Mouse (Mus musculus): ENCODE results near the gene Ovch2.
A peak's percentile ranks its signal among the peaks of the same experiment; 100 is the strongest.
"Not testable (repeated sequence)": the region's sequence is repeated elsewhere in the genome, so short reads cannot be mapped to it uniquely, and the experiment has no call there.

Ovch2 gene

DNA sequence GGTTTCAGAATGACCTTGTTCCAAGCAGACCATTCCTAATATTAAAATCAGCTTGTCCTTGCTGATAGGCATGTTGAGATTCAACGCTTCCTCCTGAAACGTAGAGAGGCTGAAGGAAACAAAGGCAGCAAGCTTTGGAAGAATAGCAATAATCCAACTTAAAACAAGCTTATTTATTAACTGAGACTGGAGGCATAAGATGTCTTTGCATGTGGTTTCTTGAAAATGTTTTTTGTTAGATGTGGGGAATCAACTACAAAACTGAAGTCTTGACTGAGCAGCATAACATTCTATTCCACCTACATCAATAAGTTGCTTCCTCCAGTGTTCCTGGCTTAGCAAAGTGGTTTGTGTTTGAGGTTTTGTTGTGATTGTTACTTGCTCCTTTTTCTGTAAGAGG lies at the start of gene Ovch2:
Gene Ovch2, minus strand, starts transcription at position 101 of the 400 bp plus-strand sequence.
- no peak for DNase-seq

DNA sequence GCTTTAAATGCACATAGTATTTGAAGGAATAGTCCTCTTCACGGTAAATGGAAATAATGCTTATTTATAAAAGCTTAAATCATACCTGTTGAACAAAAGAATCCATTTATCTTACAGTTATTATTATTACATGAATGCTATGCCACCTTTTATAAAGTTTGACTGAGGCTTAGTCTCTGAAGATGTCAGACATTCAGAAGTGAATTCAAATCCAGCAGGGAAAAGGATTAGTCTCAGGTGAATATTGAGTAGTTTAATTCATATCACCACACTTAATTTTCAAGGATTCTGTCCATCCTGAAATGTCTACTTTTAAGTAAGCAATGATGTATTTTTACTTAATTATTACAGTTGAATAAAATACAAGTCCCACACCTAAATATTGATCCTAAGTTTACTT lies 46.4 kb upstream of the Ovch2 start, which contains the start of gene Olfr470:
Gene Olfr470, minus strand, starts transcription at position 101 of the 400 bp plus-strand sequence.
- not testable (repeated sequence) for DNase-seq

DNA sequence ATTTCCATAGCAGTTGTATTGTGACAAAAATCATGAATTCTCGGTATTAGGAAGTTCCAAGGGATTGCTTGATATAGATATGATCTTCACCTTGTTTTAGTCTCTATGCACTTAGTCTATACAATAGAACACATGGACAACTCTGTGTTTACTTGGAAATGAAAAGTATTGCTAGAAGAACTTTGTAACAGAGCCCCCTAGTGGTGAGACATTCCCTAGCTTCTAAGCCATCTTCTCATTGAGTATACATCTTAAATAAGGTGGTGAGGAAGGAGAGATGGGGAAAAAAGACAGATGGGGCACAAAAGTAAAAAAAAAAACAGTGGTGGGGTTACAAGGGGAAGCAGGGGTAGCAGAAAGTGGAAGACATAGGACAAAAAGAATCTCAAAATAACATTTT lies 40.7 kb upstream of the Ovch2 start:
- DNase-seq = peak; percentile 9 to 23

DNA sequence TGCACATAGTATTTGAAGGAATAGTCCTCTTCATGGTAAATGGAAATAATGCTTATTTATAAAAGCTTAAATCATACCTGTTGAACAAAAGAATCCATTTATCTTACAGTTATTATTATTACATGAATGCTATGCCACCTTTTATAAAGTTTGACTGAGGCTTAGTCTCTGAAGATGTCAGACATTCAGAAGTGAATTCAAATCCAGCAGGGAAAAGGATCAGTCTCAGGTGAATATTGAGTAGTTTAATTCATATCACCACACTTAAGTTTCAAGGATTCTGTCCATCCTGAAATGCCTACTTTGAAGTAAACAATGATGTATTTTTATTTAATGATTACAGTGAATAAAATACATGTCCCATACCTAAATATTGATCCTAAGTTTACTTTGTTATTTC lies 24.4 kb upstream of the Ovch2 start, which contains the start of gene Olfr469:
Gene Olfr469, minus strand, starts transcription at position 101 of the 400 bp plus-strand sequence.
- DNase-seq = not testable (repeated sequence)

DNA sequence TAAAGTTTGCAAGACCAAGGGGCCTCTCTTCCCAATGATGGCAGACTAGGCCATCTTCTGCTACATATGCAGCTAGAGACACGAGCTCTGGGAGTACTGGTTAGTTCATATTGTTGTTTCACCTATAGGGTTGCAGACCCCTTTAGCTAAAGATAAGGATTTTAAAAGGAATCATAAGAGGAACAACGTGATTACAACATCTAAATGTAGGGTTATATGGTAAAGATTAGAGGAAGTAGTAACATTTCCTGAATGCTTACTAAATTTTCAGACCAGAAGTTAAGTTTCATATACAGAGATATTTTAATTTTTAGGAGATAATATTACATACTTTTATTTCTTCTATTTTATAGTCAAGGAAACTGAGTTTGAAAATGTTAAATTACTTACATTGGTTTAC lies 22.9 kb upstream of the Ovch2 start:
- not testable (repeated sequence) for DNase-seq

DNA sequence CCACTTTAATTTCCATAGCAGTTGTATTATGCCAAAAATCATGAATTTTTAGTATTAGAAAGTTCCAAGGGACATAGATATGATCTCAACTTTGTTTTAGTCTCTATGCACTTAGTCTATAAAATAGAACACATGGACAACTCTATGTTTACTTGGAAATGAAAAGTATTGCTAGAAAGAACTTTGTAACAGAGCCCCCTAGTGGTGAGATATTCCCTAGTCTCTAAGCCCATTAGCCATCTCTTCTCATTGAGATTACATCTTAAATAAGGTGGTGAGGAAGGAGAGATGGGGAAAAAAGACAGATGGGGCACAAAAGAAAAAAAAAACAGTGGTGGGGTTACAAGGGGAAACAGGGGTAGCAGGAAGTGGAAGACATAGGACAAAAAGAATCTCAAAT lies 18.4 kb upstream of the Ovch2 start:
- DNase-seq = peak; percentile 1 to 32

DNA sequence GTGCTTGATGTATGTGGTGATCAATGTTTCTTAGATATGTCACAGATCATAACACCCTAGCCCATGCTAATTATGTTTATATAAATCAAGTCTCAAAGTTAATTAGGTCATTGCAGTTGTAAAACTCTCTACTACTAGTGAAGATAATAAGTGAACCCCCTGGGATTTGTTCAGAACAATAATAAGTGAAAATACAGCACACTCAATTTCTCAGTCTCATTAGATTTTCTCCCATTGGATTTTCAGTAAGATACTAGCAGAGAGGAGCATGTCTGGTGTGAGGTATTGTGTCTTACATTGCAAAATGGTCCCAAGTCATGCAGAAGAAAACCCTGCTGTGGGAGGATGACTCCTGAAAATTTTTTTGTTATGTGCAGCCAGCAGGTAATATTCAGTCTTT lies 11.0 kb upstream of the Ovch2 start, which contains the start of gene Olfr467:
Gene Olfr467, plus strand, starts transcription at position 301 of the 400 bp plus-strand sequence.
- DNase-seq = no peak

DNA sequence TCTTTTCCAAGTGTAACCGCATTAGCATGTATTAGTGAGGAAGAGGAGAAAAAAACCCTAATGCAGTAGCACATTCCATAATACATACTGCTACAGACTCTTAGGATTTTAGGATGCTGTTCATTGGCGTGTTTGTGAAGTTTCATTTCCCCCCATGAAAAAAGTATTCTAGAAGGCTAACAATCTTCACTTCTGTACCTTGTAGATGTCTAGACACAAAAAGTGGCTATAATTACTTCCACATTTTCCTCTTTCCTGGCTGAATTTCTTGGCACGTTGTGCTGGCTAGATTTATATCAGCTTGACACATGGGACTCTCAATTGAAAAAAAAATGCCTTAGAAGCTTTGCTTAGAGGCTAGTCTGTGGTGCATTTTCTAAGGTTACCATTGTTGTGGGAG lies 1.1 kb upstream of the Ovch2 start:
- DNase-seq = no peak

DNA sequence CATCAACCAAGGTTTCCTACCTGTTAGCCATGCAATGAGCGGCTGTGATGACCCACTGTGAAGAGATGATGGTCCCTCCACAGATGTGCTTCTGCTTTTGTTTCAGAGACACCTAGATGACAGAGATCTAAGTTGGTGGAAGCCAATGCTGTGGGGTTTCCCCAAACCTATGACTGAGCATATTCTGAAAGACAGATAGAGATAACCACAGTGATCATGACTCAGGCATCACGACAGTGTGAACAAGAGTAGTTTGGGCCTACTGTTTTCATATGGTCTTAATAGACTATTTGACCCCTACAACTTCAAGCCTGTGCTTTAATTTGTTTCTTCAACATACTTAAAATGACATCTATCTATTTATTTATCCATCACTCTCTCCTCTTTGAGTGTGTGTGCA lies 4.5 kb downstream of the Ovch2 start:
- no peak for DNase-seq

DNA sequence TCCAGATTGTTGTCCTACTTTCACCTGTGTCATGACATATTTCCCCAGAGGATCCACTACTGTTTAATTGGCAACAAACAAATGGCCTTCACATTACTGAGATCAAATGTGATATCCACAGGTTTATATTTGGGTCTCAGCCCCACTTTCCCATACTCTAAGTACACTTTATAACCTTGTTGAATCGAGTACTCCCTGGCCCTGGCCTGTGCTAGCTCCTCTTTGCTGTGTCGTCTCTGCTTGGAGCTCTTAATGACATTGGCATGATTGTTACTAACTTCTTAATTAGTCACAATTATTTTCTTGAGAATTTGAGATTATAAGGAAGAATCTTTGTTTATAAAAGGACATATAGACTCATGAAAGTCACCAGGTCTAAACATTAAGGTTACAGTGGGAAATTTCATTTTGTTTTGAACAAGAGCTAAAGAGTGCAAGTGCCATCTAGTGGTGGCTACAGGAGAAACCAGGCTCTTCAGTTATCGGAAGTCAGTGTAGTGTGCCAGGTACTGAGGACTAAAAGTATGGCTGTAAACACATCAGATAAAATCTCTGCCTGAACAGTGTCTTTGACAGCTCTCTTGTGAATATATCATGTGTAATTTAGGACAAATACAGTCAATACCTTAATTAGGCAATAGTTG lies 12.9 kb downstream of the Ovch2 start:
- peak; percentile 28 to 41 for DNase-seq

DNA sequence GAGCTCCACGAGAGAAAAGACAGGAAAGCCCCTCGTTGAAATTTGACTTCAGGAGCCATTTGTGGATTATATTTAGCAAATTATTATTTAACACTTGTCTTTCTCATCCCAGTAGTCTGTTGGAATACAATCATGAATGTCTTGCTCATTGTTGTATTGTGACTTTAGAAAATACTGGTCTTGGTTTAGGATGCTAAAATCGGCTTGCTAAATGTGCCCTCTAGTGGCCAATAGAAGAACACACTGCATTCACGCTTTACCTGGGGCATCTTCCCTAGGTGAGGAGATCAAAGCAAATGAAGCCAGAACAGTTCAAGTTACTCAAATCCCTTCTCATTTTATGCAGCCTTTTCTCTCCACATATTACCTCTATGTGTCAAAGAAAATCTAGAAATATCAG lies 21.4 kb downstream of the Ovch2 start:
- DNase-seq = peak; percentile 31 to 54

DNA sequence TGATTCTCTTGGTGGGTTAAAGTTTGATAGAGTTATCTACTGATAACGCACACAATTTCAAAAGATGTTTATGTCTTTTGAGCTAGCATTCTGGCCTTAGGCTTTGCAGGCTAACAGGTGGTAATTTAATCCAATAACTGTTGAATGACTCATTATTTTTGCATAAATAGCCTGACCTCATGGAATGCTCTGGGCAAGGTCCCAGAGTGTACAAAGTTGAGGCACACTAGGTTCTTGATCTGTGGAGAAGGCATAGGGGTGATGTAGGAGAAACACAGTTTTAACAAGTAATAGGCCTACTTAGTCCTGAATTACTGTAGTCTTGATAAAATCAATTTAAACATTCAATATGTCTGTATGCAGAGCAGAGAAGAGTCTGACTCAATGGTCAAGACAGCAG lies 22.8 kb downstream of the Ovch2 start:
- DNase-seq = no peak

DNA sequence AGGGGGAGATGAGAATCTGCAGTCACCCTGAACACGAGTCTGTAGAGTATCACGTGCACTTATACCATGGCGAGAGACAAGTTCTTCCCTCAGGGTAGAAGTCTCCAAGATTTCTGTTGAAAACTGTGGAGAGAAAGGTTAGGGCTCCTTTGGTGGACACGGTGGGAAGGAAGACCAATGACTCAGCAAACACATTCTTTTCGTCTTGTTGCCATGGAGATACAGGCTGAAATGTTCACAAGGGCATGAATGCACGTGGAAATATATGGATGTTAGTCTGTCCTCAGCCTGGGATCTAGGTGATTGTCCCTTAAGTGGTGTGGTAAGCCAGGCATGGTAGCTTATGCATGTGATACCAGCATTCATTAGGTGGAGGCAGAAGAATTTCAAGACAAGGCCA lies 30.2 kb downstream of the Ovch2 start:
- DNase-seq = no peak

DNA sequence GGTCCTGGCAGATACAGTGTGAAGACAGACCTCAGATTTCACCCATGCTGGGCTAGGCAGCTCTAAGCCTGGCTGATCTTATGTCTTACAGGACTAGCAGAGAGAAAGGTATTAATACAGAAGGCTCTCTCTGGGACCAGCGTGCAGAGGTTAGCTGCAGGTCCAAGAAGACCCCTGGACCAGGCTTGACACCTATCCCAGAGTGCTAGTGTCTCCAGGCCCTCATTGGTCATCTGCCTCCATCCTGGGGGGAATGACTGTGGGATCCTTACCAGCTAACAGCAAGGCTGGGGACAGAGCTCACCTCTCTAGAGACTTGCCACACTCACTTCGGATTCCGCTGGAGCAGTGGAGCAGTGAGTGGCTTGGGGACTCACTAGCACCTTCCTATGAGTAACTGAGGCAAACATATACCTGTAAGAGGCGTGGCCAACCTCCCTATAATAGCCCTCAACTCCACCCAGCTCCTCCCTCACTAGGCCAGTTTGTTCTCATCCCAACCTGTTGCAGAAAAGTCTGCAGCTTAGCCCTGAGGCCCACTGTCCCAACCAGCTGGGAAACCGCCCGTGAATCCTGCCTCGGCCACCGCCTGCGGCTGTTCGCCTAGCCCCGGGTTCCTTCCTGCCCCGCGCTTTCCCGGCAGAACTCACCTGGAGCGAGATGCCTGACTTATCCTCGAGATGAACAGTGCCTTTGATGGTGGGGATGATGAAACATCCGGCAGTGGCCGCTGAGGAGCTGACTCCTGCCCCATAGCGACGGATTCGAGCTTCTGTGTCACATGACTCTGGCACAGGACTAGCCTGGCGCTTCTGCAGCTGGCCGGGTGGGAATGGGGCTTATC lies 43.5 kb downstream of the Ovch2 start, which contains the start of gene Cyb5r2:
Gene Cyb5r2, minus strand, starts transcription at position 725 of the 844 bp plus-strand sequence.
- DNase-seq = peak; percentile 54 to 55

DNA sequence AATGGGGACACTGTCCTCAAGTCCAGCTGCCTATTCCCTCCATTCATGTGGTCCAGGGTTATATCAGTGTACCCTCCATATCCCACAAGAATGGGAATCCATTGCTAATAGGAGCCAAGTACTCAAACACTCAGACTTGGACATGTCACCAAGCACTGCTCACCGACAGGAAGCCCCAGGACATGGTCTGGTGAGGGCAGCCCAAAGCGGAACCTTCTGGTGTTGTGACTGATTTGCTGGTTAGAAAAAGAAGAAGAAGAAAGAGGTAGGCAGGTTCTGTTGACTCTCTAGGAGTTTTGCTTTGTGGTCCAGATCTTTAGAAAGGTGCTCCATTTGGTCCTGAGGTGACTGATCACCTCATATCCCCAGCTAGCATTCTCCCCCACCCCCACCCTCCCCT lies 44.3 kb downstream of the Ovch2 start:
- no peak for DNase-seq

DNA sequence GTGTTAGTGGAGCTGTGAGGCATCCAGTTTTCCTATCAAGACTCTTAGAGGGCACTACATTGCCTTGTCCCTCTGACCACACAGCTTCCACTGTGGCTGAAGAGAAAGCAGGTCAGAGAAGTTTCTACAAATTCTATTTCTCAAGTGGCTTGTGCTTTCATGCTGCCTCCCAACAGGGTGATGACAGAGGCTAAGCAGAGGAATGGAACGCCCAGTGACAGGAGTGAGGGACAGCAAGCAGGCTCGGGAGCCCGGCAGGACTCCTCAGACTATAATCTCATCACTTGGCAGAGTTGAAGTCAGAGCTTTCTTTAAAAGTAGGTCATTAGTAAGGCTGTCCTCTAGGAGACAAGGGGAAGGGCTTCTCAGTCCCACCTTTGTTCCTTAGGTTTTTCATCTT lies 45.1 kb downstream of the Ovch2 start:
- no peak for DNase-seq

DNA sequence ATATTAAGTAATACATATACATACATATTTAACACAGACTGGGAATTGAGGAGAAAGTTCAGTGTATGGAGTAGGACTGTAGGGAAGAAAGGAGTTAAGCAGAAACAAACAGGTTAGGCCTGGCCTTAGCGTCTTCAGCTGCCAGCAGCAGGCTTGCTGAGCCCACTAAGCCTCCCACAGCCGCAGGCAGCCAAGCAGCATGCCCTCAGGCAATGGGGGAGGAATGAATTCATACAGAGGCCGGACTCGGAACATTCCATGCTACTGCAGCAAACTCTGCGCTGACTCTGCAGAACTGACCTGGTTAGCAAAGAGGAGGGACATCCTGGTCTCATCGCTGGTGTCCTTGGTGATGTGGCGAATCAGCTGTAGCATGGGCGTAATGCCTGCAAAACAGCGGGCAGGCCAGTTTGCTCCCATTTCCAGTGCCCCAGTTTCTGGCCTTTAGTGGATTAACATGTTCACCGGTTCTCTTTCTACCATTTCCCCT lies 48.9 kb downstream of the Ovch2 start:
- DNase-seq = no peak

DNA sequence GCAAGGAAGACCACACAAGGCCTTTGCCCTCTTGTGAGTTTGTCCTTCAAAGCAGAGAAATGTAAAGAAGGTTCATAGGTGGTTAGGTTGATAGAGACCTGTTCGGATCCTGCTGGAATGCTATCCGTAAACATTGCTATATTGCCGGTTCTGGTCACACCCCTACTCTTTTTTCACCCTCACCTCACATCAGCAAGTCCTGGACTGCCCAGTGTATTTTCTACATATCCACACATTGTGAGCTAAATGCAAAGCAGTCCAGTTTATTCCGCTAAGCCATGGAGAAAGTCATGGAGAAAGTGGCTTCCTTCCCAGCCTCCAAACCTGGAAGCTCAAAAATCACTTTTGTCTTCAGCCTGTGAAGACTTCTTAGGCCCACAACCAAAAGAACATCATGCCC lies 51.3 kb downstream of the Ovch2 start:
- DNase-seq = no peak

DNA sequence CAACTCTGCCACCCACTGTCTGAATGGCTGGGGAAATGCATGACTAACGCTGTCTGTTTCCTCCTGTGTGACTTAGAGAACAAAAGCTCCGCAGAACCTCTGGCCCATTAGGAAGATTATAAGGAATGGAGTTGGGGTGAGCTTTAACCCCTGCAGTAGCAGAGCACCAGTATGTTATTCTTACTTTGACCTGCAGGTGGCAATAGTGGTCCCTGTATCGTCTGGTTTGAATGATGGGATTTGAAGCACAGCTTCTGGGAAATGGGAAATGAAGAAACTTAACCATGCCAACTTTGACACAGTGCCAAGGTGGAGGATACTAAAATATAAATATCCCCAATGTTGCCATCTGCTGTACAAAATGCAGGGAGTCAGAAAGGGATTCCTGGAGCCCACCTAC lies 51.7 kb downstream of the Ovch2 start:
- DNase-seq = peak; percentile 70 to 78

DNA sequence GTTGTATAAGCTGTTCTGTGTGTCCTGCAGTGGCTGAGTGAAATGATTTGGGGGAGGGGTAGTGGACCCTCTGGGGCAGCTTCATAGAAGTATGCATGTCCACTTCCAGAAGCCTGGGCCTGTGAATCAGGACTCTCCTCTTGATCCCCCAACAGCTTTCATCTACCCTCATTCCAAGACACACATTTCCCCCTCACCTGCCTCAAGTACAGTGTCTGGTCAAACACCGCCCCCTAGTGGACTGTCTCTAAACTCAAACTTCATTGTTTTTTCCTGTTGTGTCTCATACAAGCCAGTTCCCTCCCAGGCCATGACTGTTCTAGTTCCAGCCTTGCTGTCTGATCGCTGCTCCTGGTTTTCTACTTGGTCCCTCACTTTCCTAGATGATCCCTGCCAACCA lies 53.1 kb downstream of the Ovch2 start:
- peak; percentile 80 to 85 for DNase-seq

DNA sequence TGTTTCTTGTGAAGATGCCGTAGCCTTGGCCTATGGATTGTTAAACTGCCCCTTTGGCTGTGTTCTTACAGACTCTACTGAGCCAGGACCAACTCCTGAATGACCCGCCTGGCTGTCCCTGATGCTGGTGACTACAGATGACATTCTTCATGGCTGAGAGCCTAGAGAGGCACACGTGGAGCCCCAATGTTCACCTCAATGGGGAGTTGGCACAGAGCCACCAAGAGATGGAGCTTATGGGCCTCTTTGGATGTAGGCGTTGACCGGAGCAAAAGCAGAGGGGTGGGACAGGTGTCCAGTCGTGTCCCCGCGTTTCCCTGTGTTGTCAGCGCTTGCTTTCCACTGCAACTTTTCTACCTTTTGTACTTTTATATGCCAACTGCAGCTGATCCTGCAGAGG lies 53.5 kb downstream of the Ovch2 start:
- DNase-seq = peak; percentile 41 to 51

DNA sequence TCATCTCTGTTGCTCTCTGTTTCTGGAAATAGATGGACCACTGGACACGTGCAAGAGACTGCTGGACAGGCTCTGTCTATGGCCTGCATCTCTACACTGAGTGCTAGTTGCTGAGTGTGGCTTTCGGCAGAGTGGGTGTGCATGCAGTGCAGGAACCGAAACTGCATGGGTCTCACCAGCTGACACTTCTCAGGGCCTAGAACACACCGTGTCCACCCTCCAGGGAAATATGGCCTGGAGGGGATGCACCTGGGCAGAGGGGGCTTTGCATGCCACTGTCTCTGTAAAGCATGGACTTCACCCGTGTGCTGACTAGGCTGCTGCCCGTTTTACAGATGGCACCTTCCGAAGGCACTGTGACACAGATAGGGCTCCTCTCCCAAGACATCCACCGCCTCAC lies 55.0 kb downstream of the Ovch2 start:
- no peak for DNase-seq

DNA sequence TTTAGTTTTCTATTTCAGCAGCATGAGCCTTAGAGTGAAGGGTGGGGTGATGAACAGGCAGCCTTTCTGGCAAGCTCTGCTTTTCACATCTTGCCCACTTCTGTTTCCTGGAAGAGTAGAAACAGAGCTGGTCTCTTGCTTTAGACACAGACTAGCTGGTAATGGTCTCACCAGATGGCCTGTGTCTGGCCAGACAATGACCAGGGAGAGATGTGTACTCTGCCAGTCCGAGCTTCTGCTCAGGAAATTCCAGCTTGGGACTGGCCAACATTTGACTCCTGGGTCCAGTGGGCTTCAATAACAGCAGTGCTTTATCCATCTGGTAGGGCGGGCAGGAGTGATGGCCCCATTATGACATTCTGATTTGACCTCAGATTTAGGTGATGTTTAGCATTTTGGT lies 55.9 kb downstream of the Ovch2 start:
- peak; percentile 38 to 51 for DNase-seq

DNA sequence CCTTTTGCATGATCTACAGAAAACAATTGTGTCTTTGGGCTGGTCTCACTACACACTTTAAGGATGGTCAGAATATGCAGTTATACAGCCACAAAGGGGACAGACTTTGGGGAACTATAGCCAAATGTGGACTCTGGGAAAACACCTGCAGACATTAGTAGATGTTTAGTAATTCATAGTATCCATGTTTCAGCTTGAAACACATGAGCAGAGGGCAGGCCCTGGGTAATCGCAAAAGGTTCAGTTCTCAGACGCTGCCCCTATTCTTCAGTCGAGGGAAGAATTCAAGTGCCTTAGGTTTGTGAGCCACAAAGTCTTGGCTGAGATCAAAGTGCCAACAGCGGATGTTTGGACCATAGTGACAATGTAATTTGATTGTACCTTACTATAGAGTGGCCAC lies 56.6 kb downstream of the Ovch2 start:
- no peak for DNase-seq

Data from cerebellum, postnatal 10 days (tissue).